Mouse (Mus musculus) forebrain, embryonic 15.5 days (tissue): ENCODE data around the gene Crybg1. TPM values are rescaled to one million over a fixed set of nuclear protein-coding genes. Genes with fewer than 3 reads are reported as not detected.

Experiments used
- polyA plus RNA-seq: library from polyadenylated mRNA; unstranded; fragments of >200 nt; fragmentation: Nextera tagmentation; extraction: Ambion mirVana; gene quantifications from 2 replicates; pipeline ENCODE4 v1.2.1, GENCODE M21; 2015

The Crybg1 gene
- polyA plus RNA-seq, 1 experiment from 2014 or later: 0.29 TPM

Other genes starting within 250 kb of the Crybg1 start
- 22.6 and 24.2 TPM in 2 replicates for gene Qrsl1, start 247.1 kb downstream of the Crybg1 start, polyA plus RNA-seq
- 17.3 and 17.5 TPM in 2 replicates for gene Rtn4ip1, start 247.0 kb downstream of the Crybg1 start, polyA plus RNA-seq
- gene Atg5, start 119.5 kb upstream of the Crybg1 start, polyA plus RNA-seq: 48.0 and 49.0 TPM in 2 replicates